ENCODE assay signal across 8 mouse cellular contexts in the genomic region with DNA sequence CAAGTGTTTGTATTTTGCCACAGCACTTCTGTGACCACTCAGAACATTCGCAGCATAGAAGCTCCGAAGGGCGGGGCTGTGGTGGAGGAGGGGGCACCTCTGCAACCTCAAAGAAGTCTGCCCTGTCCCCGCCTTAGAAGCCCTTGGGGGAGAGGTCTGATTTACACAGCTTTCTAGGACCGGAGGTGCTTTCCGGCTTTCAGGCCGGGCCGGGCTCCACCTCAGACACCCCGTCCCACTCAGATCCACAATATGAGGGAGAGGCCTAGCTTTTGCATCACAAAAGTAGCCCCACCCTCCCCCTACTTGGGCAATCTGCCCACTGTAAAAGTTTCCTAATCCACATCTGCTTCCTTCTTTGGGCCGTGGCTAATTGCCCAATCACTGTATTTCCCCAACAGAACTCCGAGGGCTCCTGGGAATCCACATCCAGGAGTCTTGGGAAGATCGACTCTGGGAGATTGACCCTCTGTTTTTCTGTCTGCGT. TPM values are rescaled to one million over a fixed set of nuclear protein-coding genes. Genes with fewer than 3 reads are reported as not detected.
A peak's percentile ranks its signal among the peaks of the same experiment; 100 is the strongest.
DNase-seq lines count a peak whose midpoint lies in the region; ATAC-seq and TF ChIP-seq lines count a peak whose summit lies in the region.

No protein-coding gene starts in this region.

- H3K79me2 ChIP-seq in CH12.LX (replicated peaks; ENCODE audit: control insufficient read depth, extremely low read depth, insufficient read depth, poor library complexity, severe bottlenecking): no peaks in the 10 kb centered on the region

- peak; percentile 40; the same call in 1 of the 2 replicates for ATAC-seq in hindbrain, postnatal 0 days
- ATAC-seq in erythroid progenitor cell, adult 5-6 weeks (replicated peaks; ENCODE audit: low FRiP score, poor library complexity, severe bottlenecking): no peak

- in situ Hi-C loops in CH12.LX (cut with MboI; ENCODE audit: low pct_ligation_motif_present, low pct_unique_long_range_greater_than_20kb, low sequenced_read_pairs): no loop called here

- TF ChIP-seq RAD21 in CH12.LX (IDR thresholded peaks at IDR 0.05; ENCODE audit: low read depth, low read length): no peak

- peaks cover 27 to 78% of the 10 kb centered on the region in 2 experiments for H3K4me1 ChIP-seq in CH12.LX (ENCODE audit: control insufficient read depth in 1 of 2, insufficient read depth in 2 of 2)
- H3K4me1 ChIP-seq in hindbrain, postnatal 0 days (ENCODE audit: insufficient read depth, low read length): no peaks in the 10 kb centered on the region

- H3K27ac ChIP-seq in CH12.LX (ENCODE audit: insufficient read depth, low read depth): no peak overlapping the region
- no peak overlapping the region for H3K27ac ChIP-seq in hindbrain, postnatal 0 days

- no peak overlapping the region for H3K4me3 ChIP-seq in CH12.LX (replicated peaks in 1 of 3; ENCODE audit: low read depth in 2 of 3, low read length in 2 of 3, poor library complexity in 1 of 3)
- no peak overlapping the region for H3K4me3 ChIP-seq in hindbrain, postnatal 0 days (ENCODE audit: low read length)

- 10% methylated on average over 13 of the region's 13 CpGs for WGBS in hindbrain, postnatal 0 days

- H3K4me2 ChIP-seq in CH12.LX (ENCODE audit: insufficient read depth, low read depth, poor library complexity, severe bottlenecking): peak overlapping the region; percentile 4; the same call in 1 of the 2 replicates
- H3K4me2 ChIP-seq in hindbrain, postnatal 0 days (ENCODE audit: low read depth, low read length): no peak overlapping the region

- TF ChIP-seq POLR2A in CH12.LX (IDR thresholded peaks at IDR 0.05; ENCODE audit: low read depth, low read length): no peak

- no peak for TF ChIP-seq EP300 in CH12.LX (IDR thresholded peaks at IDR 0.05; ENCODE audit: low read length)

- no peak overlapping the region for H3K9ac ChIP-seq in CH12.LX (ENCODE audit: insufficient read depth, low read depth)
- no peak overlapping the region for H3K9ac ChIP-seq in hindbrain, postnatal 0 days (replicated peaks; ENCODE audit: low read length)

- H3K9me3 ChIP-seq in CH12.LX (replicated peaks; ENCODE audit: low read length): no peaks in the 10 kb centered on the region
- H3K9me3 ChIP-seq in hindbrain, postnatal 0 days (ENCODE audit: low read length): no peaks in the 10 kb centered on the region

- no peak for TF ChIP-seq CTCF in CH12.LX (conservative IDR thresholded peaks at IDR 0.05 in 1 of 2, IDR thresholded peaks at IDR 0.05 in 1 of 2; ENCODE audit: low read depth in 2 of 2, low read length in 2 of 2)
- no peak for TF ChIP-seq CTCF in hindbrain, postnatal 0 days (IDR thresholded peaks at IDR 0.05; ENCODE audit: low read depth)

- dilution Hi-C loops in CH12.LX (cut with MboI; ENCODE audit: extremely low pct_ligation_motif_present, extremely low pct_unique_long_range_greater_than_20kb, low sequenced_read_pairs): no loop called here

- H3K36me3 ChIP-seq in CH12.LX (replicated peaks in 1 of 2; ENCODE audit: control insufficient read depth in 1 of 2, insufficient read depth in 1 of 2, low read length in 1 of 2): no peaks in the 10 kb centered on the region
- no peaks in the 10 kb centered on the region for H3K36me3 ChIP-seq in hindbrain, postnatal 0 days (ENCODE audit: insufficient read depth, low read length)

- DNase-seq in CH12.LX (ENCODE audit: extremely low read depth): peak; percentile 64
- peak; percentile 81 to 85 for DNase-seq in adrenal gland, postnatal 36 days
- peak; percentile 84 for DNase-seq in gastrocnemius, postnatal 25 days
- DNase-seq in hindbrain, postnatal 0 days (ENCODE audit: low spot score): peak; percentile 25
- peak; percentile 93 to 97 for DNase-seq in lung, adult 18-20 months
- peak; percentile 83 for DNase-seq in ovary, postnatal 14 days (ENCODE audit: low spot score)
- no peak for DNase-seq in frontal cortex, postnatal 14 days (ENCODE audit: low spot score in 2 of 2)

- no peaks in the 10 kb centered on the region for H3K27me3 ChIP-seq in CH12.LX (replicated peaks)
- H3K27me3 ChIP-seq in hindbrain, postnatal 0 days (ENCODE audit: insufficient read depth, low read length): peaks cover 5% of the 10 kb centered on the region; the same call in 1 of the 2 replicates

TF ChIP-seq in CH12.LX, 34 proteins besides CTCF, POLR2A, EP300 and RAD21:
- TF ChIP-seq MAZ (IDR thresholded peaks at IDR 0.05; ENCODE audit: low read depth, low read length) (0 out of 2 replicates have a peak, but pooled peaks have one; percentile 39), TCF12 (IDR thresholded peaks at IDR 0.05; ENCODE audit: low read depth, low read length) (no peak), POLR2AphosphoS2 (IDR thresholded peaks at IDR 0.05; ENCODE audit: low read depth, low read length) (no peak), UBTF (IDR thresholded peaks at IDR 0.05; ENCODE audit: low read depth, low read length) (0 out of 2 replicates have a peak, but pooled peaks have one; percentile 48), MAX (IDR thresholded peaks at IDR 0.05; ENCODE audit: low read length) (no peak)

RNA-seq across cellular contexts. Expression of gene Lefty2, which starts 4.3 kb away (rescaled TPM):
- total RNA-seq in CH12.LX (2012; rRNA removed) (not detected in 2 replicates), CH12.LX (2014; rRNA removed) (not detected in 2 replicates)
- not detected in 2 replicates for polyA plus RNA-seq in CH12.LX (2012; ENCODE audit: insufficient read length, low read depth)
- 1 to 10 TPM in 1 of 2 experiments, under 1 TPM in 1; 0.43 to 1.2 TPM for total RNA-seq in adrenal gland, postnatal 36 days (2021)
- total RNA-seq in gastrocnemius, postnatal 25 days (2021): not detected
- 11.3 and 15.3 TPM in 2 replicates for total RNA-seq in hindbrain, postnatal 0 days (2014; rRNA removed)
- polyA plus RNA-seq in hindbrain, postnatal 0 days (2015; fragmentation: Nextera tagmentation; extraction: Ambion mirVana): 6.8 and 7.1 TPM in 2 replicates
- total RNA-seq in erythroid progenitor cell, adult 5-6 weeks (2015; ENCODE audit: low replicate concordance): not detected in 2 replicates
- total RNA-seq in erythroid progenitor cell, adult 5-6 weeks (2017; ENCODE audit: low replicate concordance): not detected in 2 replicates

RNA-seq across cellular contexts. Expression of gene Pycr2, which starts 15.5 kb away (rescaled TPM):
- 131 and 158 TPM in 2 replicates for total RNA-seq in CH12.LX (2012; rRNA removed)
- total RNA-seq in CH12.LX (2014; rRNA removed): 119 and 133 TPM in 2 replicates
- polyA plus RNA-seq in CH12.LX (2012; ENCODE audit: insufficient read length, low read depth): 73.0 and 82.3 TPM in 2 replicates
- total RNA-seq in adrenal gland, postnatal 36 days (2021): 10 to 100 TPM; 42.9 to 45.6 TPM
- total RNA-seq in gastrocnemius, postnatal 25 days (2021): 10 to 100 TPM; 12.4 to 14.1 TPM
- 70.2 and 76.1 TPM in 2 replicates for total RNA-seq in hindbrain, postnatal 0 days (2014; rRNA removed)
- 63.4 and 64.7 TPM in 2 replicates for polyA plus RNA-seq in hindbrain, postnatal 0 days (2015; fragmentation: Nextera tagmentation; extraction: Ambion mirVana)
- total RNA-seq in erythroid progenitor cell, adult 5-6 weeks (2015; ENCODE audit: low replicate concordance): 21.3 and 42.8 TPM in 2 replicates
- 26.3 and 26.6 TPM in 2 replicates for total RNA-seq in erythroid progenitor cell, adult 5-6 weeks (2017; ENCODE audit: low replicate concordance)

RNA-seq across cellular contexts. Expression of gene Sde2, which starts 37.7 kb away (rescaled TPM):
- 24.7 and 26.3 TPM in 2 replicates for total RNA-seq in CH12.LX (2012; rRNA removed)
- total RNA-seq in CH12.LX (2014; rRNA removed): 25.1 and 28.0 TPM in 2 replicates
- polyA plus RNA-seq in CH12.LX (2012; ENCODE audit: insufficient read length, low read depth): 33.2 and 34.6 TPM in 2 replicates
- total RNA-seq in adrenal gland, postnatal 36 days (2021): 10 to 100 TPM; 24.6 to 30.5 TPM
- total RNA-seq in gastrocnemius, postnatal 25 days (2021): 1 to 10 TPM; 7.5 TPM
- 11.1 and 13.1 TPM in 2 replicates for total RNA-seq in hindbrain, postnatal 0 days (2014; rRNA removed)
- polyA plus RNA-seq in hindbrain, postnatal 0 days (2015; fragmentation: Nextera tagmentation; extraction: Ambion mirVana): 21.4 and 21.7 TPM in 2 replicates
- total RNA-seq in erythroid progenitor cell, adult 5-6 weeks (2015; ENCODE audit: low replicate concordance): 21.3 and 23.9 TPM in 2 replicates
- 29.9 and 35.2 TPM in 2 replicates for total RNA-seq in erythroid progenitor cell, adult 5-6 weeks (2017; ENCODE audit: low replicate concordance)

RNA-seq across cellular contexts. Expression of gene Lefty1, which starts 46.2 kb away (rescaled TPM):
- total RNA-seq in CH12.LX (2012; rRNA removed) (0.17 TPM in 1 of 2 replicates, not detected in the other), CH12.LX (2014; rRNA removed) (0.14 TPM in 1 of 2 replicates, not detected in the other)
- 0.15 TPM in 1 of 2 replicates, not detected in the other for polyA plus RNA-seq in CH12.LX (2012; ENCODE audit: insufficient read length, low read depth)
- total RNA-seq in adrenal gland, postnatal 36 days (2021): 1 to 10 TPM; 3.4 to 9.0 TPM
- total RNA-seq in gastrocnemius, postnatal 25 days (2021): under 1 TPM in 1 of 2 experiments, not detected in 1; 0.33 TPM
- not detected in 2 replicates for total RNA-seq in hindbrain, postnatal 0 days (2014; rRNA removed)
- 0.29 and 0.42 TPM in 2 replicates for polyA plus RNA-seq in hindbrain, postnatal 0 days (2015; fragmentation: Nextera tagmentation; extraction: Ambion mirVana)
- total RNA-seq in erythroid progenitor cell, adult 5-6 weeks (2015; ENCODE audit: low replicate concordance): 1.1 TPM in 1 of 2 replicates, not detected in the other
- total RNA-seq in erythroid progenitor cell, adult 5-6 weeks (2017; ENCODE audit: low replicate concordance): 4.6 TPM in 1 of 2 replicates, not detected in the other

RNA-seq across cellular contexts. Expression of gene Tmem63a, which starts 53.5 kb away (rescaled TPM):
- total RNA-seq in CH12.LX (2012; rRNA removed): 2.2 and 2.6 TPM in 2 replicates
- 0.89 and 1.1 TPM in 2 replicates for total RNA-seq in CH12.LX (2014; rRNA removed)
- 3.0 TPM in 2 replicates for polyA plus RNA-seq in CH12.LX (2012; ENCODE audit: insufficient read length, low read depth)
- total RNA-seq in adrenal gland, postnatal 36 days (2021): 10 to 100 TPM; 52.6 to 80.8 TPM
- 10 to 100 TPM; 11.7 to 12.4 TPM for total RNA-seq in gastrocnemius, postnatal 25 days (2021)
- total RNA-seq in hindbrain, postnatal 0 days (2014; rRNA removed): 2.9 and 5.4 TPM in 2 replicates
- 2.5 and 3.0 TPM in 2 replicates for polyA plus RNA-seq in hindbrain, postnatal 0 days (2015; fragmentation: Nextera tagmentation; extraction: Ambion mirVana)
- 23.4 and 24.7 TPM in 2 replicates for total RNA-seq in erythroid progenitor cell, adult 5-6 weeks (2015; ENCODE audit: low replicate concordance)
- total RNA-seq in erythroid progenitor cell, adult 5-6 weeks (2017; ENCODE audit: low replicate concordance): 18.1 and 20.2 TPM in 2 replicates

Comparison
In these comparisons a context has a peak if more than half of its experiments do, and no peak if none do; other contexts are left out.
1. DNase-seq: peak in CH12.LX (single experiment), adrenal gland, postnatal 36 days (2 of 2), gastrocnemius, postnatal 25 days (single experiment), hindbrain, postnatal 0 days (single experiment), lung, adult 18-20 months (2 of 2) and ovary, postnatal 14 days (single experiment); none in frontal cortex, postnatal 14 days (0 of 2).